Mouse (Mus musculus): Measurements from ENCODE around the gene Ebf4. TPM values are rescaled to one million over a fixed set of nuclear protein-coding genes. Genes with fewer than 3 reads are reported as not detected.

The Ebf4 gene
- polyA plus RNA-seq, 1 experiment from 2014 or later = 2.3 TPM

DNA sequence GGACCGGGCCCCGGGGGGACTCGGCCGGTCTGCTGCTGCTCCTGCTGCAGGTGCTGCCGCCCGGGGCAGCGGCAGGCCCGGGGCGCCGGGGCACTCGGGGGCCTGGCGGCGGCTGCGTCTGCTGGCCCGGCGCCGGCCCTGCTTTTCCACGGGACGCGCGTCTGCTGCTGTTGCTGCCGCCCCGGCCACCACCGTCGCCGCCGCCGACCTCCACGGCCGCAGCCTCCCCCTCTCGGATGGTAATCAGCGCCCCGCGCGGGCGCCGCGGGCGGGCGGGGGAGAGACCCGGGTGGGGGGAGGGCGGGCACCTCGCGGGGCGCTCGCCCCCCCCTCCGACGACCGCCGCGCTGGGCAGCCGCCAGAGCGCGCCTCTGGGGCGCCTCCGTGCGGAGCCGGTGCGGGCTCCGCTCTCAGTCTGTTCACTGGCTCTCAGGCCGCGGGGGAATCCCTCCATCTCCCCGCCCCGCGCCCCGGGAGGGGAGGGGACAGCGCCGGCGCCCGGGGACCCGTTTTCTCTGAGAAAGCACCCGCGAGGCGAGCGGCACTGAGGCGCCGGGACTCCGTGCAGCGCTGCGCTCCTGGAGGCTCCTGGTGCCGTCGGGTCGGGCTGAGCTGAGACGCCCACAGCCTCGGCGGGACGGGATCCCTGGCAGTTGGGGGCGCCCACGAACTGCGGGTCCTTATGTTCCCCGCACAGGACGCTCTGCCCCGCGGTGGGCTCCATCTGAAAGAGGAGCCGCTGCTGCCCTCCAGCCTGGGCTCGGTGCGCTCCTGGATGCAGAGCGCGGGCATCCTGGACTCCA, 563 bp downstream of the Ebf4 start:
- peaks cover 24% of the 10 kb centered on the region for H3K27me3 ChIP-seq (ENCODE audit: insufficient read depth, low read length)
- H3K9ac ChIP-seq = peak overlapping the region; percentile 71
- H3K9me3 ChIP-seq (ENCODE audit: low read depth, low read length) = no peaks in the 10 kb centered on the region
- peaks cover 4% of the 10 kb centered on the region; the same call in 1 of the 2 replicates for H3K36me3 ChIP-seq (ENCODE audit: insufficient read depth)
- peaks cover 4% of the 10 kb centered on the region; the same call in 1 of the 2 replicates for H3K4me1 ChIP-seq (ENCODE audit: insufficient read depth)
- H3K4me3 ChIP-seq (ENCODE audit: low read depth, low read length) = peak overlapping the region; percentile 71
- ATAC-seq (ENCODE audit: insufficient read depth) (peak; percentile 50), DNase-seq (peak; percentile 76)
- H3K27ac ChIP-seq (ENCODE audit: low read depth) = peak overlapping the region; percentile 50; the same call in 1 of the 2 replicates
- peak overlapping the region; percentile 76 for H3K4me2 ChIP-seq
- peak; percentile 13; the same call in 1 of the 2 replicates for TF ChIP-seq CTCF (IDR thresholded peaks at IDR 0.05; ENCODE audit: low read depth)
- under 1% methylated on average over 59 of the region's 99 CpGs for WGBS

DNA sequence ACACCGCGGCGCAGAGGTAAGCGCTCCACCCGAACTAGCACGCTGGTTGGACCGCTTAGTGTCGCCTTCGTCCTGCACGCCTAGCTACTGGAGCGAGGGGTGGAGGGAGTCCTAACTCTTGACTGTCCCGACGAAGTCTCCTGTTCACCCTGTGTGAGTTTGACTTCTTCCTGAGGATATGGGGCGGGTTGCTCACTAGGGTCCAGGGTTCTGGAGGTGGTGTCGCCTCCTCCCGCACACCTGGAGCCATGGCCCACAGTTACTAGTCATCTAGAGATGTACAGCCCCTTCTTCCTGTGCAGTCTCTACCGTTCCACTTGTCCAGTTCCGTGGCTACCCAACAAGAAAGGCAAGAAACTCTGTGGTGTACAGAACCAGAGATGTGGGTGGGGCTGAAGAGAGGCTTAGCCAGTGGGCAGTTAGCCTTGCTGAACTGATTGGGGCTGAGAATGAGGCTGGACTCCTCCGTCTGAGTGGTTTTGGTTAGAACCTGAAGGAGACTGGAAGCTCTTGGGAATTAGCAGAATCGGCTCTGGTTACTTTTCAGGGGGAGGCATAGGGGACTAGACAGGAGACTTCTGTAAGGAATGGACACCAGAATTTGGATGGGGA, 1.3 kb downstream of the Ebf4 start:
- peak overlapping the region; percentile 71 for H3K9ac ChIP-seq
- no peaks in the 10 kb centered on the region for H3K9me3 ChIP-seq (ENCODE audit: low read depth, low read length)
- no peak overlapping the region for H3K27ac ChIP-seq (ENCODE audit: low read depth)
- peaks cover 4% of the 10 kb centered on the region; the same call in 1 of the 2 replicates for H3K36me3 ChIP-seq (ENCODE audit: insufficient read depth)
- WGBS = 2% methylated on average over 20 of the region's 20 CpGs
- peak; percentile 28; the same call in 1 of the 2 replicates for ATAC-seq (ENCODE audit: insufficient read depth)
- H3K4me1 ChIP-seq (ENCODE audit: insufficient read depth) = peaks cover 4% of the 10 kb centered on the region; the same call in 1 of the 2 replicates
- peak overlapping the region; percentile 71 for H3K4me3 ChIP-seq (ENCODE audit: low read depth, low read length)
- H3K27me3 ChIP-seq (ENCODE audit: insufficient read depth, low read length) = peaks cover 24% of the 10 kb centered on the region
- no peak for TF ChIP-seq CTCF (IDR thresholded peaks at IDR 0.05; ENCODE audit: low read depth)
- peak; percentile 36 for DNase-seq
- H3K4me2 ChIP-seq = peak overlapping the region; percentile 76

DNA sequence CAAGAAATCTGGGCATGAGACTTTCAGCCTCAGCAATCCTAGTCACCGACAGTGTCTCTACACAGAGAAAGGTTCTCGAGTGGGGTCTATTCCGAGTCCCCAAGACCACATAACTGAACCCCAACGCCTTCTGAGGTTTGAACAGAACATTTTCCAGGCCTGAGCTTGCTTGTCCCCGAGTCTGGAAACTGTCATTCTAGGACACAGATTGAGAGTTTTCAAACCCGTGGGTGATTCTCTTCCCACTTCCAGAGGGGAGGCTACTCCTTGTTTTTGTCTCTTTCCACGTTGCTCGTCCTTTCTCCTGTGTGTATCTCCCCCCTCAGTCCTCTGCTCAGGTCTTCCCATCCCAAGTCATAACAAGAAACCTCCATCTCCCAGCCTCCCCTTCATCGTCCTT, 2.6 kb downstream of the Ebf4 start:
- Histone ChIP-seq H3K4me1 (ENCODE audit: insufficient read depth) (peaks cover 4% of the 10 kb centered on the region; the same call in 1 of the 2 replicates), H3K27ac (ENCODE audit: low read depth) (no peak overlapping the region), H3K27me3 (ENCODE audit: insufficient read depth, low read length) (peaks cover 24% of the 10 kb centered on the region), H3K9ac (no peak overlapping the region), H3K36me3 (ENCODE audit: insufficient read depth) (peaks cover 4% of the 10 kb centered on the region; the same call in 1 of the 2 replicates), H3K4me3 (ENCODE audit: low read depth, low read length) (no peak overlapping the region), H3K4me2 (no peak overlapping the region), H3K9me3 (ENCODE audit: low read depth, low read length) (no peaks in the 10 kb centered on the region)
- DNase-seq (no peak), ATAC-seq (ENCODE audit: insufficient read depth) (no peak)
- no peak for TF ChIP-seq CTCF (IDR thresholded peaks at IDR 0.05; ENCODE audit: low read depth)
- 81% methylated on average over 9 of the region's 9 CpGs for WGBS

DNA sequence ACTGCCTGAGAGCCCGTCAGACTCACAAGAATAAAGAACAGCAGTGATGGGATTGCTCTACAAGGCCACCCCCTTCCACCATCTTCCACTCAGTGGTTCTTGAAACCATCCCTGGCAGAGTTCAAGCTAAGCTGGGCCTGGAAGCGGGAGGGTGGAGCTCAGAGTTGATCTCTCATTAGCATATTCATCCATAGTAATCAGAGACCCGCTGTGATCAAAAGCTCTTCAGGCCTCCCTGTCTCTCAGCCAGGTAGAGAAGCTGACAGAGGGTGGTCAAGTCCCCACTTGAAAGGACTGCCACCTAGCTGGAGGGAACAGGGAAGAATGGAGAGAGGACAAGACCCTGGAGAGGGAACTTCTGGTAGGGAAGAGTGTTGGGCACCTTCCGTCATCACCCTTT, 8.0 kb downstream of the Ebf4 start:
- Histone ChIP-seq H3K27me3 (ENCODE audit: insufficient read depth, low read length) (no peaks in the 10 kb centered on the region), H3K4me3 (ENCODE audit: low read depth, low read length) (no peak overlapping the region), H3K9ac (no peak overlapping the region), H3K36me3 (ENCODE audit: insufficient read depth) (peaks cover 32% of the 10 kb centered on the region; the same call in 1 of the 2 replicates), H3K4me1 (ENCODE audit: insufficient read depth) (no peaks in the 10 kb centered on the region), H3K9me3 (ENCODE audit: low read depth, low read length) (no peaks in the 10 kb centered on the region), H3K4me2 (no peak overlapping the region), H3K27ac (ENCODE audit: low read depth) (no peak overlapping the region)
- no peak for TF ChIP-seq CTCF (IDR thresholded peaks at IDR 0.05; ENCODE audit: low read depth)
- DNase-seq = no peak
- WGBS = 62% methylated on average over 4 of the region's 4 CpGs
- no peak for ATAC-seq (ENCODE audit: insufficient read depth)

DNA sequence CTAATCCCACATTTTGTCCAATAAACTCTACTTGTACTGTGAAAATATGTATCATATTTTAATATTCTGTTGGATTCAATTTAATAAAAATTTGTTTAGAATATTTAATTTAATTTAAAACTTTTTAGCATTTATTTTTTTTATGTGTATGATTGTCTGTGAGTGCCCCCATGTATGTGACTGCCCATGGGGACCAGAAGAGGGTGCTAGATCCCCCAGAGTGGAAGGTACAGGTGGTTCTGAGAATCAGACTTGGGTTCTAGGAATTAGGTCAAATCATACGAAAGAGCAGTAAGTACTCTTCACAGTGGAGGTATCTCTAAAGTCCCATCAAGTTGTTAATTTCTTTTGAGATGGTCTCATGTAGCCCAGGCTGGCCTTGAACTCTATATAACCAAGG, 32.1 kb downstream of the Ebf4 start:
- no peak overlapping the region for H3K4me2 ChIP-seq
- TF ChIP-seq CTCF (IDR thresholded peaks at IDR 0.05; ENCODE audit: low read depth) = no peak
- ATAC-seq (ENCODE audit: insufficient read depth) (no peak), DNase-seq (no peak)
- H3K4me1 ChIP-seq (ENCODE audit: insufficient read depth) = no peaks in the 10 kb centered on the region
- H3K9me3 ChIP-seq (ENCODE audit: low read depth, low read length) = no peaks in the 10 kb centered on the region
- no peaks in the 10 kb centered on the region for H3K27me3 ChIP-seq (ENCODE audit: insufficient read depth, low read length)
- WGBS = 66% methylated on average over 1 of the region's 1 CpGs
- no peaks in the 10 kb centered on the region for H3K36me3 ChIP-seq (ENCODE audit: insufficient read depth)
- H3K27ac ChIP-seq (ENCODE audit: low read depth) = no peak overlapping the region
- no peak overlapping the region for H3K4me3 ChIP-seq (ENCODE audit: low read depth, low read length)
- no peak overlapping the region for H3K9ac ChIP-seq

DNA sequence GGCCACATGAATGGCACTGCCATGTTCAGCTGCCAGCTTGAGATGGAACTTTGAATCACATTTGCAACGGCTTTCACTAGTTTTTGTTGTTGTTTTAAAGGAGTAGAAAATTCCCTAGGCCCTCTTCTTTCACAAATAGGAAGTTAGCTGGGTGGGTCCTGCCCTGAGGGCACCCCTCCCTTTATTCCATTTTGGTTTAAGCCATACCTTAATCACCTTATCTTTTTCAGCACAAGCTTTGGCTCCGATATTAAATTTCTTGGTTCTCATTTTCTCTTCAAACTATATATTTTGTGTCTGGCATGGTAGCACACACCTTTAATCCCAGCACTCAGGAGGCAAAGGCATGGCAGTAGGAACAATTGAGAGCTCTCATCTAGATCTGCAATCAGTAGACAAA, 34.5 kb downstream of the Ebf4 start:
- Histone ChIP-seq H3K4me2 (no peak overlapping the region), H3K27me3 (ENCODE audit: insufficient read depth, low read length) (no peaks in the 10 kb centered on the region), H3K4me1 (ENCODE audit: insufficient read depth) (no peaks in the 10 kb centered on the region), H3K36me3 (ENCODE audit: insufficient read depth) (no peaks in the 10 kb centered on the region), H3K9ac (no peak overlapping the region), H3K4me3 (ENCODE audit: low read depth, low read length) (no peak overlapping the region), H3K27ac (ENCODE audit: low read depth) (no peak overlapping the region), H3K9me3 (ENCODE audit: low read depth, low read length) (no peaks in the 10 kb centered on the region)
- no peak for TF ChIP-seq CTCF (IDR thresholded peaks at IDR 0.05; ENCODE audit: low read depth)
- DNase-seq (no peak), ATAC-seq (ENCODE audit: insufficient read depth) (no peak)
- WGBS = 86% methylated on average over 2 of the region's 2 CpGs

DNA sequence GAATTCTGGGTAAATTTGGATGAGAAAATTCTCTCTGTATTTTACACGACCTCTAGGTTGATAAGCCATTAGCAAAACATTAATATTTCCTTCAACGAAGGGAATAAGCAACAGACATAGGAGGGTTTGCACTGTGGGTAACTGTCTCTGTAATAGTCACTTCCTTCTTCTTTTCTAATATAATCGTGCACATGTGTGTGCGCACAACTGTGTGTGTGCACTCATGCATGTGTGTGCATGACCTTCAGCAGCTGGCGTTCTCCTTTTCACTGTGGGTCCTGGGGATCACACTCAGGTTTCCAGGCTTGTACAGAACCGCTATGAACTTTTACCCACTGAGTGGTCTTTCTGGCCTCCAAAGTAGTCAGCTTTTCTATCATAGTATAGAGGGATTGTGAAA, 40.1 kb downstream of the Ebf4 start:
- no peak for DNase-seq
- WGBS = 80% methylated on average over 6 of the region's 6 CpGs
- Histone ChIP-seq H3K27me3 (ENCODE audit: insufficient read depth, low read length) (no peaks in the 10 kb centered on the region), H3K4me2 (no peak overlapping the region), H3K4me1 (ENCODE audit: insufficient read depth) (no peaks in the 10 kb centered on the region), H3K9me3 (ENCODE audit: low read depth, low read length) (no peaks in the 10 kb centered on the region), H3K36me3 (ENCODE audit: insufficient read depth) (no peaks in the 10 kb centered on the region), H3K27ac (ENCODE audit: low read depth) (no peak overlapping the region), H3K9ac (no peak overlapping the region), H3K4me3 (ENCODE audit: low read depth, low read length) (no peak overlapping the region)
- TF ChIP-seq CTCF (IDR thresholded peaks at IDR 0.05; ENCODE audit: low read depth) = no peak
- ATAC-seq (ENCODE audit: insufficient read depth) = no peak
